Mouse (Mus musculus) hindbrain, embryonic 13.5 days (tissue): Measurements from ENCODE around the gene Nip7. TPM values are rescaled to one million over a fixed set of nuclear protein-coding genes. Genes with fewer than 3 reads are reported as not detected.

Experiments
- ATAC-seq: fragments of 200-750 bp; cut with Nextera tagmentation; 2 replicates; pipeline ENCODE4 v1.8.0; 2017; ENCODE audit warnings: moderate TSS enrichment; ENCODE audit not compliant: low FRiP score
- H3K27ac ChIP-seq: fragments of 300-500 bp; sonication (generic); 2 replicates; pipeline ENCODE4 v1.5.1; 2015; ENCODE audit warnings: inconsistent platforms, mild to moderate bottlenecking, moderate library complexity
- H3K27me3 ChIP-seq: fragments of 300-500 bp; sonication (generic); 2 replicates; pipeline ENCODE4 v1.6.1; 2015; ENCODE audit warnings: mild to moderate bottlenecking, inconsistent platforms
- H3K36me3 ChIP-seq: fragments of 300-500 bp; sonication (generic); 2 replicates; pipeline ENCODE4 v1.6.1; 2015; ENCODE audit warnings: mild to moderate bottlenecking, inconsistent platforms
- H3K4me1 ChIP-seq: fragments of 300-500 bp; sonication (generic); replicated peaks from 2 replicates; pipeline ENCODE4 v1.6.1; 2015; ENCODE audit warnings: inconsistent platforms
- H3K4me2 ChIP-seq: fragments of 300-500 bp; sonication (generic); 2 replicates; pipeline ENCODE4 v1.6.1; 2015; ENCODE audit warnings: inconsistent platforms, mild to moderate bottlenecking, moderate library complexity
- H3K4me3 ChIP-seq: fragments of 300-500 bp; sonication (generic); 2 replicates; pipeline ENCODE4 v1.5.1; 2015; ENCODE audit warnings: mild to moderate bottlenecking, inconsistent platforms
- H3K9ac ChIP-seq: fragments of 300-500 bp; sonication (generic); 2 replicates; pipeline ENCODE4 v1.6.1; 2015; ENCODE audit warnings: mild to moderate bottlenecking, inconsistent platforms
- H3K9me3 ChIP-seq: fragments of 300-500 bp; sonication (generic); 2 replicates; pipeline ENCODE4 v1.6.1; 2016; ENCODE audit warnings: inconsistent platforms
- WGBS: fragments of 180-500 bp; shearing (Covaris S2); methylation state at CpG from one replicate; pipeline ENCODE4 v1.1.7; 2015; 5-methylcytosine and 5-hydroxymethylcytosine counted together
- polyA plus RNA-seq: library from polyadenylated mRNA; unstranded; fragments of >200 nt; fragmentation: Nextera tagmentation; extraction: Ambion mirVana; gene quantifications from 2 replicates; pipeline ENCODE4 v1.2.1, GENCODE M21; 2015

Nip7 gene
- polyA plus RNA-seq, 1 experiment from 2014 or later, result 73.7 TPM

DNA sequence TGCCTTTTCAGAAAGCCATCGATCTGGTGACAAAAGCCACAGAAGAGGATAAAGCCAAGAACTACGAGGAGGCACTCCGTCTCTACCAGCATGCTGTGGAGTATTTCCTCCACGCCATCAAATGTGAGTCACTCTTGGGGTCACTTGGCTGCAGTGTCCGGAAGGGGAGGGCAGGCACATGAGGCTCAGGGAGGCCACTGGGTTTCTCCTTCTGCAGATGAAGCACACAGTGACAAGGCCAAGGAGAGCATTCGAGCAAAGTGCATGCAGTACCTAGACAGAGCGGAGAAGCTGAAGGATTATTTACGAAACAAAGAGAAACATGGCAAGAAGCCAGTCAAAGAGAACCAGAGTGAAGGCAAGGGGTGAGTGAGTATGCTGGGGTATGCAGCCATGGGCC lies 20.1 kb upstream of the Nip7 start:
- Histone ChIP-seq H3K4me1 (peaks cover 24% of the 10 kb centered on the region), H3K36me3 (peaks cover 56% of the 10 kb centered on the region), H3K4me3 (no peak overlapping the region), H3K9ac (no peak overlapping the region), H3K4me2 (no peak overlapping the region), H3K9me3 (no peaks in the 10 kb centered on the region), H3K27me3 (no peaks in the 10 kb centered on the region), H3K27ac (no peak overlapping the region)
- 92% methylated on average over 8 of the region's 8 CpGs for WGBS
- ATAC-seq, result no peak

GRCm38 (mm10) chr8:107040632-107041031 lies 16.0 kb upstream of the Nip7 start:
- Histone ChIP-seq H3K27me3 (no peaks in the 10 kb centered on the region), H3K27ac (no peak overlapping the region), H3K4me2 (no peak overlapping the region), H3K4me1 (no peaks in the 10 kb centered on the region), H3K9me3 (no peaks in the 10 kb centered on the region), H3K9ac (no peak overlapping the region), H3K4me3 (no peak overlapping the region), H3K36me3 (peaks cover 90% of the 10 kb centered on the region)
- ATAC-seq, result no peak
- 90% methylated on average over 7 of the region's 7 CpGs for WGBS

DNA sequence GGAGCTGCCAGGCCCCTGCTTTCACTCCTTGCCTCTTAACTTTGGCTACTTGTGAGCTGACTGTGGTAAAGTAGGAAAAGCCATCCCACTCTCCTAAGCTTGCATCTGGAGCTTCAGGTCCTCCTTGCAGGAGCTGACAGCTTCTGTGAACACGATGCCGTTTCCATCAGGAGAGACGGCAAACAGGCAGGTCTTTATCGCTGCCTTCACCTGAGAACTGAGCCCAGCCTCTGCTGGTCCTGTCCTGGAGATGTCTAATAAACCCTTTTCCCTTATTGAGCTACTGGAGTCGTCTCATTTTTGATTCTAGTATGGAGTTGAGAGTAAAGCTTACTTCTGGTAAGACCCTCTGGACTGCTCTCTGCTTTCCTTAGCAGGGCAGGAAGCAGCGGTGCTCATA lies 11.2 kb upstream of the Nip7 start:
- Histone ChIP-seq H3K27ac (no peak overlapping the region), H3K9me3 (no peaks in the 10 kb centered on the region), H3K36me3 (peaks cover 80% of the 10 kb centered on the region), H3K27me3 (no peaks in the 10 kb centered on the region), H3K4me1 (peaks cover 30% of the 10 kb centered on the region), H3K4me3 (no peak overlapping the region), H3K4me2 (no peak overlapping the region), H3K9ac (no peak overlapping the region)
- no peak for ATAC-seq
- 91% methylated on average over 6 of the region's 6 CpGs for WGBS

GRCm38 (mm10) chr8:107046976-107047375 lies 9.7 kb upstream of the Nip7 start:
- Histone ChIP-seq H3K4me2 (peak overlapping the region; percentile 79; the same call in 1 of the 2 replicates), H3K36me3 (peaks cover 80% of the 10 kb centered on the region), H3K27ac (no peak overlapping the region), H3K9ac (peak overlapping the region; percentile 87; the same call in 1 of the 2 replicates), H3K27me3 (no peaks in the 10 kb centered on the region), H3K4me3 (peak overlapping the region; percentile 84), H3K9me3 (no peaks in the 10 kb centered on the region), H3K4me1 (peaks cover 30% of the 10 kb centered on the region)
- ATAC-seq, result no peak
- WGBS, result 91% methylated on average over 5 of the region's 5 CpGs

GRCm38 (mm10) chr8:107048061-107048941 lies 8.4 kb upstream of the Nip7 start, which contains the start of gene Pdf:
Pdf (minus strand) TSS chr8:107048614.
- WGBS, result under 1% methylated on average over 86 of the region's 87 CpGs
- Histone ChIP-seq H3K9me3 (no peaks in the 10 kb centered on the region), H3K27me3 (no peaks in the 10 kb centered on the region), H3K4me3 (peak within 1 kb of the TSS; percentile 84), H3K36me3 (peaks cover 80% of the 10 kb centered on the region), H3K27ac (peak within 1 kb of the TSS; percentile 92), H3K9ac (peak within 1 kb of the TSS; percentile 87), H3K4me2 (peak within 1 kb of the TSS; percentile 79), H3K4me1 (peaks cover 30% of the 10 kb centered on the region)
- ATAC-seq, result peak; percentile 87

- WGBS, result 95% methylated on average over 4 of the region's 4 CpGs
- no peak for ATAC-seq
- no peak overlapping the region for H3K9ac ChIP-seq
- H3K27me3 ChIP-seq, result no peaks in the 10 kb centered on the region
- peaks cover 80% of the 10 kb centered on the region for H3K36me3 ChIP-seq
- no peaks in the 10 kb centered on the region for H3K9me3 ChIP-seq
- H3K4me2 ChIP-seq, result peak overlapping the region; percentile 79
- H3K4me1 ChIP-seq, result peaks cover 30% of the 10 kb centered on the region
- no peak overlapping the region for H3K27ac ChIP-seq
- peak overlapping the region; percentile 84; the same call in 1 of the 2 replicates for H3K4me3 ChIP-seq
Measured at GRCm38 (mm10) chr8:107049480-107049879, 7.2 kb upstream of the Nip7 start.

- no peak overlapping the region for H3K9ac ChIP-seq
- 98% methylated on average over 8 of the region's 8 CpGs for WGBS
- no peak overlapping the region for H3K4me3 ChIP-seq
- ATAC-seq, result no peak
- H3K27me3 ChIP-seq, result no peaks in the 10 kb centered on the region
- H3K9me3 ChIP-seq, result no peaks in the 10 kb centered on the region
- H3K36me3 ChIP-seq, result peaks cover 56% of the 10 kb centered on the region
- no peak overlapping the region for H3K4me2 ChIP-seq
- H3K4me1 ChIP-seq, result peaks cover 39% of the 10 kb centered on the region
- H3K27ac ChIP-seq, result no peak overlapping the region
Measured at GRCm38 (mm10) chr8:107052046-107052445, 4.6 kb upstream of the Nip7 start.

DNA sequence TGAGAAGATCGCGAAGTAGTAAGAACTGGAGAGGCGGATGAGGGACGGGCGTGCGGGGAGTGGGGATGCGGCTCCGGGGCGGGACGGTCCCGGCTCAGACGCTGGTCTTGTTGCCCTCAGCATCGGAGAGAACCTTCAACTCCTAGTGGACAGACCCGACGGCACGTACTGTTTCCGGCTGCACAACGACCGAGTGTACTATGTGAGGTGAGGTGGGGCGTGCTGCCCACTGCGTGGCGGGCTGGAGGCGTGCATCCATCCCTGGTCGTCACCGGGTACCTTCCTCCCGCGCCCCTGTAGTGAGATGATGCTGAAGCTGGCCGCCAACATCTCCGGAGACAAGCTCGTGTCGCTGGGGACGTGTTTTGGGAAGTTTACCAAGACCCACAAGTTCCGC lies 294 bp downstream of the Nip7 start:
- WGBS, result 1% methylated on average over 33 of the region's 33 CpGs
- H3K9me3 ChIP-seq, result no peaks in the 10 kb centered on the region
- H3K4me1 ChIP-seq, result peaks cover 24% of the 10 kb centered on the region
- no peaks in the 10 kb centered on the region for H3K27me3 ChIP-seq
- H3K4me2 ChIP-seq, result peak overlapping the region; percentile 99
- peak overlapping the region; percentile 72; the same call in 1 of the 2 replicates for H3K27ac ChIP-seq
- peaks cover 41% of the 10 kb centered on the region for H3K36me3 ChIP-seq
- H3K4me3 ChIP-seq, result peak overlapping the region; percentile 83
- peak overlapping the region; percentile 88 for H3K9ac ChIP-seq
- ATAC-seq, result peak; percentile 77

DNA sequence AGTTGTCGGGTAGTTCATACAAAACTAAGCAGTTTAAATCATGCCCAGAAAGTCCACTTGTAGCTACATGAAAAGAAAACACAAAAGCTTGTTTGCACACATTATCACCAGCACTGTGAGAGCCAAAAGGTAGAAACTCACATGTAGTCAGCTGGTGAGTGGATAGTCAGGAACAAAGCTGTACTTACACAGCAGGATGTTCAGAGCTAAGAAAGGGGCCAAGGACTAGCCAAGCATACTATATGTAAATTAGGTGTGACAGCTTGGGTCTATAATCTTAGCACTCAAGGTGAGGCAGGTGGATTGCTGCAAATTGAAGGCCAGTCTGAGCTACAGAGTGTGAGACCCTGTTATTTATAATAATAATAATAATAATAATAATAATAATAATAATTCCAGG lies 5.9 kb downstream of the Nip7 start:
- Histone ChIP-seq H3K9ac (no peak overlapping the region), H3K4me3 (no peak overlapping the region)
- WGBS, result 93% methylated on average over 1 of the region's 1 CpGs

GRCm38 (mm10) chr8:107065511-107066496 lies 9.1 kb downstream of the Nip7 start, which contains the start of gene Tmed6:
Tmed6 (minus strand) TSS chr8:107065644.
- ATAC-seq, result no peak
- Histone ChIP-seq H3K9me3 (no peaks in the 10 kb centered on the region), H3K27me3 (no peaks in the 10 kb centered on the region), H3K9ac (no peak within 1 kb of the TSS), H3K4me2 (no peak within 1 kb of the TSS), H3K4me1 (no peaks in the 10 kb centered on the region), H3K27ac (no peak within 1 kb of the TSS), H3K36me3 (peaks cover 27% of the 10 kb centered on the region), H3K4me3 (no peak within 1 kb of the TSS)
- WGBS, result 65% methylated on average over 17 of the region's 17 CpGs

More for the DNA sequence above, 5.9 kb downstream of the Nip7 start:
- no peak for ATAC-seq
- no peak overlapping the region for H3K27ac ChIP-seq
- H3K4me2 ChIP-seq, result no peak overlapping the region
- H3K36me3 ChIP-seq, result peaks cover 14% of the 10 kb centered on the region
- no peaks in the 10 kb centered on the region for H3K9me3 ChIP-seq
- peaks cover 4% of the 10 kb centered on the region for H3K4me1 ChIP-seq
- H3K27me3 ChIP-seq, result no peaks in the 10 kb centered on the region

GRCm38 (mm10) chr8:107073706-107074105 lies 17.0 kb downstream of the Nip7 start:
- WGBS, result 89% methylated on average over 4 of the region's 4 CpGs
- no peak for ATAC-seq
- H3K36me3 ChIP-seq, result peaks cover 92% of the 10 kb centered on the region

GRCm38 (mm10) chr8:107074128-107074527 lies 17.5 kb downstream of the Nip7 start:
- Histone ChIP-seq H3K27ac (no peak overlapping the region), H3K36me3 (peaks cover 92% of the 10 kb centered on the region), H3K4me3 (no peak overlapping the region), H3K27me3 (no peaks in the 10 kb centered on the region), H3K4me2 (no peak overlapping the region), H3K9me3 (no peaks in the 10 kb centered on the region), H3K9ac (no peak overlapping the region), H3K4me1 (no peaks in the 10 kb centered on the region)
- no peak for ATAC-seq
- WGBS, result 88% methylated on average over 1 of the region's 1 CpGs

More at GRCm38 (mm10) chr8:107073706-107074105, 17.0 kb downstream of the Nip7 start:
- Histone ChIP-seq H3K4me1 (no peaks in the 10 kb centered on the region), H3K4me3 (no peak overlapping the region), H3K27me3 (no peaks in the 10 kb centered on the region), H3K27ac (no peak overlapping the region), H3K9me3 (no peaks in the 10 kb centered on the region), H3K9ac (no peak overlapping the region), H3K4me2 (no peak overlapping the region)
